Mouse (Mus musculus): Measurements from ENCODE around the gene Ahnak2. TPM values are rescaled to one million over a fixed set of nuclear protein-coding genes. Genes with fewer than 3 reads are reported as not detected.

The Ahnak2 gene
- polyA plus RNA-seq, 2 experiments from 2014 or later, result not detected

DNA sequence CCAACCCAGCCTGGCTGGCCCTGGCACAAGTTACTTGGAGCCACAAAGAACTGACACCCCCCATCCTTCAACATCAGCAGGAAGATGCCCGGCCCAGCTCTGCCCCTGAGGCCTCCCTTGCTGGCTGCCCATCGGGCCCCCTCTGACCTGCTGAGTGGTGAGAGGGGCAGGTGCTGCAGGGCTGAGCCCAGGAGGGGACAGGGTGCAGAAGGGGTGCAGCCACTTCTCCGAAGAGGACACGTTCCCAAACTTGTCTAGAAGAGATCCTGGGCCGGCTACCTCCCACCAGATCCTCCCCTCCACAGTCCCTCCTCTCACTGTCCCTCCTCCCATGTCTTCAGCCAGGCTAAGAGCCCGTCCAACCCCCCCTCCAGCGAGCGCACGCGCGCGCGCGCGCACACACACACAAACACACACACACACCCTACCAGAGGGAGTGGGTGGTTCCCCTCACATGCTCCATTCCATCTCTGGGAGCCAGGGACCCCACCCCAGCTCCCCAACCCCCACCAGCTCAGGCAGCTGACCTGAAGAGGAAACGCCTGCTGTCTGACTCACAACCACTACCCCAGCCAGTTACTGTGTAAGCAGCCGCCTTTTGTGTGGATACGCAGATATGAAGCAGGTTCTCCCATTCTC is 6.9 kb downstream of the Ahnak2 start:
- no peak for ATAC-seq

- no peak for ATAC-seq
Observed at GRCm38 (mm10) chr12:112794998-112795397, 7.5 kb downstream of the Ahnak2 start.

DNA sequence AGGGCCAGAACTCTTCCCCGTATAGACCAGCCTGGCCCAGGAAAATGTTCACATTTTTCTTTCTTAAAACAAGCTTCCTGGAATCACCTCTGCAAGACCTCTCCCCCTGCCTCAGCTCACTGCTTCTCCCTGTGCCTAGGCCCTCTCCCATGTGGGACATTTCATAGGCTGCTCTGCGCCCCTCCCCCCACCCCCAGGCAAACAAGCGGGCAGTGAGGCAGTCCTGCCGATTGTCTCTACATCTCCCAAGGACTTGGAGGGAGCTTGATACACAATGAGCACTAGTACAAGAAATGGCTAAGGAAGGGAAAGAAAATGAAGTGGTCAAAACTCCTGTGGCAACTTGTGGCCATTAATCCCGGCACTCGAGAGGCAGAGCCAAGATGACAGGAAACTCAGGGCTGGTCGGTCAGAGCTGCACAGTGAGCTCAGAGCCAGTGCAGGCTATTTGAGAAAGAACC is 8.1 kb downstream of the Ahnak2 start:
- no peak for ATAC-seq

DNA sequence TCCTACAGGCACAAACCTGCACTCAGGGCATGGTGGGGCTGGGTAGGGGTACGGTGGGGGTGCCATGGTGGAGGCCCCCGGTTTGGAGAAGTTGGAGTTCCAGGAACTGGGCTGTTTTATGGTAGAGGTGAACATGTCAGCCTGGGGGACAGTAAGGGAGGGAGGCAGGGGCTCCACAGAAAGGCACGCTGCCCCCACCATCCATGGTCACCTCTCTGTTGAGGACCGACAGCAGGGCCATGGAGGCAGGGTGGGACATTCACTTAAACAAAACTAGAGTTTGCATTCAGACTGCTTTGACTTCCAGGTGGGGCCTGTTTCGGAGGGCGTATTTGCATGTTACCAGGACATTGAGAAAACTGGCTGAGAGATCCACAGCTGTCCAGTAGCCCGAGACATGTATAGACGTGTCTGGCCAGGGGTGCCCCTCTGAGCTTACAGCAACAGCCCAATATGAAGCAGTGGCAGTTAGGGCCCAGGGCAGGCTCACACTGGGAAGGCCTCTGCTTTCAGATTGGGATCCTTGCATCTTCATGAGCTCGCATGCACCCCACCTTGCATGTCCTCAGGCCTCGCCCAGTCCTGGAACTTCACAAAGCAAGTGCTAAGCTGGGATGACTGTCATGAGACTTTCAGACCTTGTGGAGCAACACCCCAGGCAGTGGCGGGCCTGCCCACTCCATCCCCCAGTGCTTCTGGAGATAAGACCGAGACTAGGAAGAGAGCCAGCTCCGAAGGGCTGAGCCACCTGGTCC is 8.7 kb downstream of the Ahnak2 start:
- no peak for ATAC-seq

DNA sequence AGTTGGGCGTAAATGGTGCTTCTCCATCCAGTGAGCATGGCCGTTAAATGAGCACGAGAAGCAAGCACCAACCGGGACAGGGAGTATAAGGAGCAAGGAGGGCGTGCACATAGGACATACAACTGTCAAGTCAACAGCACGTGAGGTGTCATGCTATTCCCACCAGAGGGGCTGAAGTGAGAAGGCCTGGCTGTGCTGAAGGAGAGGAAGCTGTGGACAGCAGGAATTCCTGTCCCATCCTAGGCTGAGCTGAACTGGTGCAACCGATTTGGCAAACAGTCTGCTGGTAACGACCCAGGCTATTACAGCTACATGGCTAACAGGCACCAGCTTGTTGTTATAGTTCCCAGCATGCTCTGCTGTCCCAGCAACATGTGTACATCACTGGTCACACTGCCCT is 11.4 kb downstream of the Ahnak2 start:
- ATAC-seq, result no peak

- no peak for ATAC-seq
Observed at GRCm38 (mm10) chr12:112774481-112774880, 28.0 kb downstream of the Ahnak2 start.

DNA sequence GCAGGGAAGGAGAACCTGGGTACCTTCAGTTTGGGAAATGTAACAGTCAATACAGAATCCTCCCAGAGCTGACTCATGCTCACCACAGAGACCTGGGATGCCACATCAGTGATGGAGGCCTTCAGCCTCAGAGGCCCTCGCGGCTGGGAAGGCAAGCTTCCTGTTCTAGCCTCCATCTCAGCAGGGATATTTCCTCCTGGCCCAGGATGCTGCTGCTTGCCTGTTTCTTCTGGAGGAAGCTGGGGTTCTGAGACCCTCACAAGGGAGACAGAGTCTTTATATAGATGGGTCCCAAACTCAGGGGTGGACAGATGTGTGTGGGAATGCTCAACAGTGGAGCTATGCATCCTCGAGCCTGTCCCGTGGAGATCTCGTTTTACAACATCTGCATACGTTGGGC is 28.4 kb downstream of the Ahnak2 start:
- no peak for ATAC-seq

DNA sequence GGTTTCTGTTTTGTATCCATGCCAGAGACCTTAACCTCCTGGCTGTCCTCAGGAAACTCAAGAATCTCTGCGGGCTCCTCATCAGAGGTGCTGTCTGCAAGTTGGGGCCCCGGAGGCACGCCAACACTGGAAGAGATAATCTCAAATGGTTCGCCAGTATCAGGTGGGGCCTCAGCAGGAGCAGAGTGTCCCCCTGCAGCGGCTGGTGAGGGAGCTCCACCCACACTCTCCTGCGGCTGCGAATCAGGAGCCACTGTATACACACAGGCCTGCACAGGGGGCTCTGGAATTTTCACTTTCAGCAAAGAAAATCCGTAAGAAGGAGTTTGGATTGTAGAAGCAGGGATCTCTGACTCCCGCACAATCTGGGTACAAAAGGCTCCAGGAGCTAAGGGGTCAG is 29.1 kb downstream of the Ahnak2 start:
- no peak for ATAC-seq

- no peak for ATAC-seq
Observed at GRCm38 (mm10) chr12:112772306-112772705, 30.2 kb downstream of the Ahnak2 start.

DNA sequence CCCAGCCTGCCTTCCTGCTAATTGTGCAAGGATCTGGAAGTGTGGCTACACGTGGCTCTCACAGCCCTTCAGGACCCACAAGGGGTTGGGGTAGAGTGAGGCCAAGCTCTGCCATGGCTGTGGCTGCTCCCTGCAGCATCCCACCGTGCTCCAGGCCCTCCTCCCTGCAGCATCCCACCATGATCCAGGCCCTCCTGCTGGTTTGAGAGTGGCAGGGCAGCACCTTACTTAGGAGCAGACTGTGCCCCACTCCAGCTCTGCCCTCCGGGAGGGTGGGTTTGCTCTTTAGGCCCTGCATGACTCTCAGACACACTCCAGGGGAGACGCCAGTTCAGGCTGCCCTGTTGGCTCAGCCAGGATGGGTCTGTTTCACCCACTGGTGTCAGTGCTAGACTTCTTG is 32.1 kb downstream of the Ahnak2 start:
- ATAC-seq, result no peak

DNA sequence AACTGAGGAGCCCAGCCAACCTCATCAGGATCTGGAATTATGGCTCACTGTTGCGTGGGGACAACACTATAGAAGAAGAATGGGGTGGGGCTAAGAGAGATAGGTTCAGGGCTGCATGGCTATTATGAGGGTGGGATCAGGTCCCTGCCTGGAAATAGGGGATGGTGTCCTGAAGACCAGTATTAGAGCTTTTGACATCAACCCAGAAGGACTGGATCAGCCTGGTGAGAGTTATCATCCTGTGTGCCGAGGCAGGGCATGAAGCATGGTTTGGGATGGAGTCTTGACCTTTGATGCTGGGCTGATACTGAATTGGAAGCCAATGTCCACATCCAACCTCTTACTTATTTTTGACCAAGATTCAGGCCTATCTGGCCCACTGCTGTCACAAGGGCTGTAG is 32.7 kb downstream of the Ahnak2 start:
- ATAC-seq, result no peak

- no peak for ATAC-seq
Observed at GRCm38 (mm10) chr12:112769031-112769430, 33.4 kb downstream of the Ahnak2 start.

DNA sequence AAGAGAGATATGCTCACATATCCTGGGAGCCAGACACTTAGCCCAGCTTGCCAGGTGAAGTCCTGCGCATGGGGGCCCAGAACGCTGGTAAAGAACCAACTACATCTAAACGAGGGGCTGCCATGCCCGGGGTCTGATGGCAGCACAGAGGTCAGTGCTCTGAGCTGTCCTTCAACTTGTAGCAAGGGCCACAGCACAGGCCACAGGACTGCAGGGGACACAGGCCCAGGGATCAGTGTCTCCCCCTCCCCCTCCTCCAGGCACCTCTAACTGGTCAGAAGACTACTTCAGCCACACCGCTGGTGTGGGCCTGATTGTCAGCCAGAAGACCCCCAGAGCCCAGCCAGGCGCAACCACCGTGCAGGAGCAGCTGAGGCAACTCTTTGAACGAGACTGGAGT is 34.3 kb downstream of the Ahnak2 start:
- no peak for ATAC-seq

- ATAC-seq, result no peak
Observed at GRCm38 (mm10) chr12:112767036-112767890, 35.2 kb downstream of the Ahnak2 start.

DNA sequence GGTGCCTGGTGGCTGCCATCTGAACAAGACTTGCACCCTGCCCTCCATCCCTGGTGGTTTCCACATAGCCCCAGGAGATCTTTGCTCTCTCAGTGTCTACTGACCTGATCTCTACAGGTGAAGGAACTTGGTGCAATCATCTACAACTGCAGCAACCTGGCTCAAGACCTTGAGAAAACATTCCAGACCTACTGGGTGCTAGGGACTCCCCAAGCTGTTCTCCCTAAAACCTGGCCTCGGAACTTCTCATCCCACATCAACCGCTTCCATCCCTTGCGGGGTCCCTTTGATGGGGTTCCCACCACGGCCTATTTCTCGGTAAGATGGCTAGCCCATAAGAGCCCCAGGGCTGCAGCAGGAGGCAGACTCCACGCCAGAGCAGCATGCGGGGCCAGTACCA is 35.9 kb downstream of the Ahnak2 start:
- no peak for ATAC-seq

DNA sequence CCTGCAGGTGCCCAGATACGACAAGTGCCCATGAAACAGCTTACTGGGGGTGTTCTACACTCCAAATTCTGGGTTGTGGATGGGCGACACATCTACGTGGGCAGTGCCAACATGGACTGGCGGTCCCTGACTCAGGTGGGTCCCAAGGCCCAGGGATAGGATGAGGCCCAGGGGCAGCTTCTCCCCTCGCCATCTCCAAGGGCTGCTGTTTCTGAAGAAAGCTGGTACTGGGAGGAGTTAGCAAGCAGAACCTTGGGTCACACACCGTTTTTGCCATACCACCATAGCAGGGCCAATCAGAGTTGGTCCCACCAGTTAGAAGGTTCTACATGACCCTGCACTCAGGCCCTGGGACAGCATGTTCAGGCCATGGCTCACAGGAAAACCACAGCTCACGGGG is 37.5 kb downstream of the Ahnak2 start:
- no peak for ATAC-seq

DNA sequence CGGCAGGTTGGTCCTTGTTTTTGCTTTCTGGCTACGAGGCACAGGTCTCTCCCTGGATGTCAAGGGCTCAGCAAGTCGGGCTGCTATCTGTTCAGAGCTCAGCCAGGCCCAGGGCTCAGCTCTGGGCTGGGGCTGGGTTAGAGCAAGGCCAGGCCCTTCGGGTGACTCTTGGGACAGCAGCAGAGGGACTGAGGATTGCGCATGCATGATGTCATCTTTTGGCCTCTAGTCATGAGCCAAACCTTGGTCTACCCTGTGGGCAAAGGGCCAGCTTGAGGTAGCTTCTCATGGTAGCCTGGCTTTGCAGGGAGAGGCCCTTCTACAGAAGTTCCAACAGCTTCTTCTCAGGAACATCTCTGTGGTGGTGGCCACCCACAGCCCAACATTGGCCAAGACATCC is 38.3 kb downstream of the Ahnak2 start:
- no peak for ATAC-seq

- no peak for ATAC-seq
Observed at GRCm38 (mm10) chr12:112763176-112763575, 39.3 kb downstream of the Ahnak2 start.

DNA sequence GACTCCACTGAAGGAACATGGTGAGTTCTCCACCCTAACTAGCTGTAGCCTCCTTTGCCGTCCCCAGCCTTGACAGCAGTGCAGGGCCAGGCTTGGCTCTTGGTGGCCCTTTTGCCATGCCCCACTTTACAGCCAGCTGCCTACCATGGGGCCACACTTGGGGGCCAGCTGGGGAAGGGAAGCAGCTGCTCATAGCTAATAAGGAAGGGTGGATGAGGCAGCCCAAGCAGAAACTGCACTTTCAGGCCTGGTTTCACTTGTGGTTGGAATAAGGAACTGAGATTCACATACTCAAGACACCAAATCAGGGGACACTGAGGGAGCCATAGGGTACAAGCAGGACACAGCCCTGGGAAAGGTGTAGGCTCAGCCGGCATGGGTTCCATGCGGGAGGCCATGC is 40.4 kb downstream of the Ahnak2 start:
- no peak for ATAC-seq

DNA sequence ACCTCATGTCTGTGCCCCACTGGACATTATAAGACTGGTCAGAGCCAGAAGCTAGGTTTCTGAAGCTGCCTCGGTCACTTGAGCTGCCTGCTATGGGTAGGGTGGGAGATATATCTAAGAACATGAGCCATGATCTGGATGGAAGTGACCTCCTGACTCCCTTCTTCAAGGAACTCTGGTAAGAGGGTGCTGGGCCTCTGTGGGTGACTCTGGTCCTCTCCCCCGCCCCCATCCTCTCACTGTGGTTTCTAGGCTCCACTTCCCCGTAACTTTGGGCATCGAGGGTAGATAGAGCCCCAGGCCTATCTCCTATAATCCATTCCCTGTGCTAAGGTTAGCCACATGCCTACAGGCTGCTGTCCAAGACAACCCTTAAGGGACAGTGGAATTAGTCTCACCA is 41.0 kb downstream of the Ahnak2 start:
- no peak for ATAC-seq

DNA sequence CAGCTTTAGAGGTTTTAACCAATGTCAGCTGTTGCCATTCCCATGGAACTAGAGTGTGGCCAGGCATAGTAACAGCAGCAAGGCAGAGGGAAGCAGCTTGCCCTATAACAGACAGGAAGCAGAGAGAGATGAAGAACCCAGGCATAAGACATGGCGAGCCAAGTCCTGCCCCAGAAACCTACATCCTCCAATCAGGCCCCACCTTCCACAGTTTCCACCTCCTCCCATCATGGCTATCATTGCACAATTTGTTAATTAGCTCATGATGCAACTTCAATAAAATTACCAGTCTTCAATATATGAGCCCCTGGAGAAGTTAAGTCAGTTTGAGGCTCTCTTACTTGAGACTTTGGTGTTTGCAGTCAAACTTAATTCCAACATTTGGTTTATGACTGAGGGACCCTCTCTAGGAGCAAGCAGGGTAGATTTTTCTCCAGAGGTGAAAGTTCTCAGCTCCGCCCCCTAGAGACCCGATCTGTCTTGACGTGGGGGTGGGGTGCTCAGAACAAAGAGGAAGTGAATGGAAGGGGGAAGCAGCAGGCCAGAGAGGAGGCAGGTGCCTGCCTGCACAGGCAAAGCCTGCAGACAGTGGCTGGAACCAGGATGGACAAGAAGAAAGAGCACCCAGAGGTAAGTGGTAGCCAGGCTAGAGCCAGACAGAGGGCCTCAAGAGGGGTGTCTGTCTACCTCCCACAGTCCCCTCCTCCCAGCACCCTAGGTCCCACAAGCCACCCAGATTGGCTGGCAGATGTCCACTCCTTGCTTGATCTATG is 42.1 kb downstream of the Ahnak2 start, which contains the start of gene Pld4:
Gene Pld4 (plus strand): TSS at position 502 of the 773 bp plus-strand sequence.
- no peak for ATAC-seq

DNA sequence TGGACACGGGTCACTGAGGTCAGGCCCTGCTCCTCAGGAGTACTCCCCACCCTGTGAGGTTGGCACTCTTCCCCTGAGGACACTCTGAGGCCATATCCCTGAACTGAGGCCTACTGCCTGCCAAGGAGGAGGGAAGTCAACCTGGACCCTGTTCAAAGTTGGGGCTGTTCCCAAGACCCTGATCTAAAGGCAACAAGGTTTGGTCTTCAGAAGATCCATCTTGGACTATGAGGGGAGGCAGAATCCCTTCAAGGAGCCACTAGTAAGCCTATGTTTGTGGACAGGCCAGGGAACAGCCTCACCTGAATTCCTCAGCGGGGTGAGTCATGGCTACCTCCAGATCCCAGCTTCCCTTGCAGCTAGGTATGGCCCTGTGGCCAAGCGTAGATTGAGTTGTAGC is 43.0 kb downstream of the Ahnak2 start:
- no peak for ATAC-seq

GRCm38 (mm10) chr12:112757896-112758295 is 44.6 kb downstream of the Ahnak2 start:
- no peak for ATAC-seq
